Mouse (Mus musculus) spleen, adult 2 months (tissue): ENCODE data around the gene Gpr161. TPM values are rescaled to one million over a fixed set of nuclear protein-coding genes. Genes with fewer than 3 reads are reported as not detected.

ENCODE experiments used
- DNase-seq, 2 experiments: peaks; one replicate each; pipeline versions ENCODE4 v3.0.0 to v3.0.0-alpha.2; 2012 to 2021; ENCODE audit warnings: low spot score in 2 of 2, low read depth in 1 of 2
- H3K27ac ChIP-seq: fragments of 200-500 bp; 2 replicates; pipeline ENCODE4 v1.5.1; 2012; ENCODE audit warnings: low read length, inconsistent platforms; ENCODE audit not compliant: insufficient read depth
- H3K27me3 ChIP-seq: fragments of 200-500 bp; 2 replicates; pipeline ENCODE4 v1.6.1; 2012; ENCODE audit warnings: mild to moderate bottlenecking, moderate library complexity, low read length, inconsistent platforms; ENCODE audit not compliant: control insufficient read depth, insufficient read depth
- H3K36me3 ChIP-seq: fragments of 200-500 bp; 2 replicates; pipeline ENCODE4 v1.6.1; 2012; ENCODE audit warnings: mild to moderate bottlenecking, low read length, inconsistent platforms; ENCODE audit not compliant: control insufficient read depth, insufficient read depth
- H3K4me1 ChIP-seq: fragments of 200-500 bp; 2 replicates; pipeline ENCODE4 v1.6.1; 2011; ENCODE audit warnings: inconsistent platforms; ENCODE audit not compliant: control insufficient read depth, insufficient read depth, insufficient read length
- H3K4me3 ChIP-seq: fragments of 200-500 bp; 2 replicates; pipeline ENCODE4 v1.5.1; 2011; ENCODE audit warnings: mild to moderate bottlenecking, inconsistent platforms; ENCODE audit not compliant: insufficient read depth, insufficient read length; ENCODE audit errors: extremely low read depth
- CTCF ChIP-seq: fragments of 200-500 bp; IDR thresholded peaks from 2 replicates; pipeline ENCODE4 v1.5.1; 2011; ENCODE audit warnings: mild to moderate bottlenecking, inconsistent platforms; ENCODE audit not compliant: insufficient read depth, insufficient read length, insufficient replicate concordance; ENCODE audit errors: extremely low read depth
- POLR2A ChIP-seq: fragments of 200-500 bp; IDR thresholded peaks from 2 replicates; pipeline ENCODE4 v1.6.1; 2011; ENCODE audit warnings: low read depth, low read length, inconsistent platforms
- WGBS: fragments of 180-500 bp; shearing (Covaris S2); methylation state at CpG from one replicate; pipeline ENCODE4 v1.1.7; 2018; 5-methylcytosine and 5-hydroxymethylcytosine counted together
- polyA plus RNA-seq: library from polyadenylated mRNA; depleted of rRNA; stranded (reverse); fragments of >200 nt; gene quantifications from 2 replicates; pipeline ENCODE4 v1.2.3, GENCODE M21; 2012; rRNA removed

The Gpr161 gene
- polyA plus RNA-seq, 1 experiment, result 0.78 TPM

DNA sequence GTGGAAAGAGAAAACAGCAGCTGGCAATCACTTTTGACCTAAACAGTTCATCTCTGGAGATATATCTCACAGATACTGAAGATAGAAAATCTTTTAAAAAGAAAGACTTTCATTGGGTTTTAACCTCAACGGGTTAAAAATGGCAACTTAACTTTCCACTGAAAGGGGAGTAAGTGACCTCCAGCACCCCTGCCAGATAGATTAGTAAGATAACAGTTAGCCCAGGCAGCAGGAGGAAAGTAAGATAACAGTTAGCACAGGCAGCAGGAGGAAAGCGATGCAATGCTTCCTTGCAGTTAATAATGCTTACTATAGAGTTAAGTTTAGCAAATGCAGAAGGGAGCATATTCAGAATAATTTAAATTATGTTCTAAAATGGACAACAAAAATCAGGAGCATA is 60.8 kb downstream of the Gpr161 start:
- TF ChIP-seq POLR2A (no peak), CTCF (no peak)
- H3K4me3 ChIP-seq, result no peak overlapping the region
- WGBS, result 53% methylated on average over 2 of the region's 2 CpGs
- H3K4me1 ChIP-seq, result no peaks in the 10 kb centered on the region
- no peaks in the 10 kb centered on the region for H3K27me3 ChIP-seq
- peaks cover 5% of the 10 kb centered on the region for H3K36me3 ChIP-seq
- no peak for DNase-seq
- H3K27ac ChIP-seq, result no peak overlapping the region

DNA sequence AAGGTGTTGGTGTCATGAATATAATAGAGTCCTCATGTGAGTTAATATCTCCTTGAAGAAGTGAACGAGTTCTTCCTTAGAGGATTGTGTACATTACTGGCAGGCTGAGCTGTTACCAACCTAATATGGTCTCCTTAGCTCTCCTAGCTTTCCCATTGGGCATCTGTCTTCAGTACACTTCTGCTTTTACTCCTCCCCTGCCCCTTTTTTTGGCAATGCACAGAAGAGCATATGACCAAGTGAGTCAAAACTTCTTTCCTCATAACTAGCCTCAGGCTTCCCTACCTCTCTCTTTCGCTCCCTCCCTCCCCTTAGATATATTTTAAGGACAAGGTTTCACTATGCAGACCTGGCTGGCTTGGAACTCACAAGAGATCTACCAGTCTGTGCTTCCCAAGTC is 67.7 kb downstream of the Gpr161 start:
- H3K4me1 ChIP-seq, result no peaks in the 10 kb centered on the region
- no peak for DNase-seq
- TF ChIP-seq CTCF (no peak), POLR2A (no peak)
- H3K36me3 ChIP-seq, result no peaks in the 10 kb centered on the region
- no peak overlapping the region for H3K27ac ChIP-seq
- H3K27me3 ChIP-seq, result no peaks in the 10 kb centered on the region
- no peak overlapping the region for H3K4me3 ChIP-seq
- WGBS, result 95% methylated on average over 2 of the region's 2 CpGs

DNA sequence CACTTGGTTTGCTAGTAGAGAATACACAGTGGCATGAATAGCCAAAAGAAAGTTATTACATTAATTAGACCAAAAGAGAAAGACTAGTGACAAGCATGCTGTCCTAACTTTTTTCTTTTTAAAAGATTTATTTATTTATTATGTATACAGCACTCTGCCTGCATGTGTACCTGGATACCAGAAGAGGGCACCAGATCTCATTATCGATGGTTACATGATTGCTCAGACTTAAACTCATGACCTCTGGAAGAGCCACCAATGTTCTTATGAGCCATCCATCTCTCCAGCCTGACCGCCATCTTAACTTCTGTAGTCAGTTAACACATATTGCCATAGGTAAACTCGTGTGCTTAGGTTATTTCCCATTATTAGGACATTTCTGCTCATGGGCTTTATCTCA is 69.5 kb downstream of the Gpr161 start:
- no peaks in the 10 kb centered on the region for H3K4me1 ChIP-seq

DNA sequence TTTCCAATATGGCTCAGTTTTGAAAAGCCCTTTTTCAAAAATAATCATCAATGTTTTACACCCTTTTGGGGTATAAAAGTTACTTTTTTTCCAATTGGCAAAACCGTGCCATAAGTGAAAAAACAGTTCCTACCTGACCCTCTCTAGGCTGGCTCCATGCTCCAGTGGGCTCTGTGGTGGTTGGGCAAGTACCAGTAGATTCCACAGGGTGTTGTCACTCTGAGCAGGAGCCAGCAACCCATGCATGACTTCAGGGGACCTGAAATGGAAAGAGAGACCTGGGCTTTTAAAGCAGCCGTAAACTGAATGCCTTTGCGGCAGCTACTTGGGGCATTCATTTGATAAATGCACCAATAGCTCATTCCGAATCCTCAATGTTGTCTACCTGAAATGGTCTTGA is 75.4 kb downstream of the Gpr161 start:
- Histone ChIP-seq H3K36me3 (no peaks in the 10 kb centered on the region; the same call in 1 of the 2 replicates), H3K27ac (no peak overlapping the region), H3K4me1 (no peaks in the 10 kb centered on the region), H3K4me3 (no peak overlapping the region), H3K27me3 (no peaks in the 10 kb centered on the region)
- TF ChIP-seq CTCF, result no peak
- DNase-seq, result no peak
- WGBS, result 89% methylated on average over 4 of the region's 4 CpGs

More for the DNA sequence above, 69.5 kb downstream of the Gpr161 start:
- H3K4me3 ChIP-seq, result no peak overlapping the region
- H3K36me3 ChIP-seq, result no peaks in the 10 kb centered on the region; the same call in 1 of the 2 replicates
- no peak for DNase-seq
- H3K27me3 ChIP-seq, result no peaks in the 10 kb centered on the region
- 97% methylated on average over 3 of the region's 3 CpGs for WGBS
- H3K27ac ChIP-seq, result no peak overlapping the region
- TF ChIP-seq CTCF (no peak), POLR2A (no peak)

DNA sequence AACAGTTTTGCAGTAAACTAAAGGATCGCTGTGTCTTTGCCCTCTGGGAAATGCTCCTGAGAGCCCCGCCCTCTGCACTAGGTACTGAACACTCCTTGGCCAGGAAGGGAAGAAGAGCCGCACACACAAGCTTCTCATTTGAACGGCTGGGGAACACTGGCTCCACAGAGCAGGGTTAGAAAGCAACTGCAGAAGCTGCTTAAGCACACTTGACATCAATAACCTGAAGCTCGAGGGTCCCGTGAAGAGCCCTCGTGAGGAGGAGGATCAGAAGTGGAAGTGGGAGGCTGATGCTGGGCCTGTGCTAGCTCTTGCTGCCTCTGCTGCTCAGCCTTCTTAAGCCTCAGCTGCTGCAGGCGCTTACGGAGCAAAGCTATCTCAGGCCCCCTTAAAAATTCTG is 78.2 kb downstream of the Gpr161 start:
- DNase-seq, result no peak
- H3K36me3 ChIP-seq, result no peaks in the 10 kb centered on the region; the same call in 1 of the 2 replicates
- WGBS, result 87% methylated on average over 9 of the region's 9 CpGs
- H3K27ac ChIP-seq, result no peak overlapping the region
- H3K4me1 ChIP-seq, result no peaks in the 10 kb centered on the region
- no peaks in the 10 kb centered on the region for H3K27me3 ChIP-seq
- no peak overlapping the region for H3K4me3 ChIP-seq
- TF ChIP-seq POLR2A, result no peak
- TF ChIP-seq CTCF, result no peak

Other genes starting within 250 kb of the Gpr161 start
- gene Tbx19, start 135.0 kb upstream of the Gpr161 start, polyA plus RNA-seq, result 0.15 and 0.16 TPM in 2 replicates
- gene Sft2d2, start 101.4 kb upstream of the Gpr161 start, polyA plus RNA-seq, result 34.5 and 38.1 TPM in 2 replicates
- gene Tiprl, start 58.8 kb upstream of the Gpr161 start, polyA plus RNA-seq, result 13.2 and 17.1 TPM in 2 replicates
- gene Dcaf6, start 164.7 kb downstream of the Gpr161 start, polyA plus RNA-seq, result 9.7 and 10.4 TPM in 2 replicates
- 21.6 and 28.6 TPM in 2 replicates for gene Mpc2, start 164.8 kb downstream of the Gpr161 start, polyA plus RNA-seq
- 0.06 TPM in 1 of 2 replicates, not detected in the other for gene Adcy10, start 189.4 kb downstream of the Gpr161 start, polyA plus RNA-seq